Mouse (Mus musculus) midbrain, embryonic 11.5 days (tissue): ENCODE measurements around the gene Cbln3. TPM values are rescaled to one million over a fixed set of nuclear protein-coding genes. Genes with fewer than 3 reads are reported as not detected.

Source experiments
- ATAC-seq: fragments of 200-750 bp; cut with Nextera tagmentation; 2 replicates; pipeline ENCODE4 v1.8.0; 2017; ENCODE audit warnings: moderate TSS enrichment, moderate library complexity; ENCODE audit not compliant: low FRiP score
- DNase-seq: peaks from one replicate; pipeline ENCODE4 v3.0.0; 2015; ENCODE audit warnings: low spot score; ENCODE audit errors: missing footprints
- H3K27ac ChIP-seq: fragments of 300-500 bp; sonication (generic); 2 replicates; pipeline ENCODE4 v1.5.1; 2014; ENCODE audit warnings: low read depth, low read length
- H3K27me3 ChIP-seq: fragments of 300-500 bp; sonication (generic); 2 replicates; pipeline ENCODE4 v1.6.1; 2014; ENCODE audit warnings: mild to moderate bottlenecking, low read length, moderate library complexity, mixed read lengths; ENCODE audit not compliant: control insufficient read depth, insufficient read depth
- H3K36me3 ChIP-seq: fragments of 300-500 bp; sonication (generic); 2 replicates; pipeline ENCODE4 v1.6.1; 2014; ENCODE audit warnings: mild to moderate bottlenecking, low read length, moderate library complexity, mixed read lengths; ENCODE audit not compliant: control insufficient read depth, insufficient read depth
- H3K4me1 ChIP-seq: fragments of 300-500 bp; sonication (generic); 2 replicates; pipeline ENCODE4 v1.6.1; 2014; ENCODE audit warnings: low read length; ENCODE audit not compliant: control insufficient read depth, insufficient read depth
- H3K4me2 ChIP-seq: fragments of 300-500 bp; sonication (generic); 2 replicates; pipeline ENCODE4 v1.6.1; 2014; ENCODE audit warnings: mild to moderate bottlenecking, moderate library complexity
- H3K4me3 ChIP-seq: fragments of 300-500 bp; sonication (generic); 2 replicates; pipeline ENCODE4 v1.5.1; 2014; ENCODE audit warnings: low read depth, low read length
- H3K9ac ChIP-seq: fragments of 300-500 bp; sonication (generic); 2 replicates; pipeline ENCODE4 v1.6.1; 2014; ENCODE audit warnings: low read length
- H3K9me3 ChIP-seq: fragments of 300-500 bp; sonication (generic); 2 replicates; pipeline ENCODE4 v1.6.1; 2016; ENCODE audit warnings: low read length; ENCODE audit not compliant: control insufficient read depth
- WGBS: fragments of 180-500 bp; shearing (Covaris S2); extraction: QIAGEN DNeasy Blood & Tissue Kit; methylation state at CpG from one replicate; pipeline ENCODE4 v1.1.7; 2014; 5-methylcytosine and 5-hydroxymethylcytosine counted together
- polyA plus RNA-seq: library from polyadenylated mRNA; unstranded; fragments of >200 nt; fragmentation: Nextera tagmentation; extraction: Ambion mirVana; gene quantifications from 2 replicates; pipeline ENCODE4 v1.2.1, GENCODE M21; 2014

Gene Cbln3
- polyA plus RNA-seq, 1 experiment from 2014 or later = 0.03 TPM

- Histone ChIP-seq H3K4me3 (no peak overlapping the region), H3K27me3 (no peaks in the 10 kb centered on the region), H3K9ac (no peak overlapping the region; the same call in 1 of the 2 replicates), H3K27ac (no peak overlapping the region), H3K4me1 (peaks cover 11% of the 10 kb centered on the region), H3K4me2 (no peak overlapping the region), H3K9me3 (no peaks in the 10 kb centered on the region), H3K36me3 (peaks cover 7% of the 10 kb centered on the region; the same call in 1 of the 2 replicates)
- no peak for ATAC-seq
- 89% methylated on average over 12 of the region's 12 CpGs for WGBS
- no peak for DNase-seq
Observed at GRCm38 (mm10) chr14:55883663-55884062, 529 bp downstream of the Cbln3 start.

GRCm38 (mm10) chr14:55883149-55883661 lies 987 bp downstream of the Cbln3 start:
- ATAC-seq = no peak
- WGBS = 92% methylated on average over 13 of the region's 13 CpGs
- Histone ChIP-seq H3K4me3 (no peak overlapping the region), H3K27ac (no peak overlapping the region), H3K4me1 (peaks cover 11% of the 10 kb centered on the region), H3K9ac (no peak overlapping the region), H3K4me2 (no peak overlapping the region), H3K27me3 (no peaks in the 10 kb centered on the region), H3K36me3 (peaks cover 7% of the 10 kb centered on the region; the same call in 1 of the 2 replicates), H3K9me3 (no peaks in the 10 kb centered on the region)
- DNase-seq = no peak

- DNase-seq (peak; percentile 82), ATAC-seq (no peak)
- peaks cover 2% of the 10 kb centered on the region; the same call in 1 of the 2 replicates for H3K36me3 ChIP-seq
- 66% methylated on average over 6 of the region's 6 CpGs for WGBS
- H3K27me3 ChIP-seq = no peaks in the 10 kb centered on the region
- H3K9me3 ChIP-seq = no peaks in the 10 kb centered on the region
- peaks cover 11% of the 10 kb centered on the region for H3K4me1 ChIP-seq
- no peak overlapping the region for H3K4me3 ChIP-seq
- no peak overlapping the region for H3K4me2 ChIP-seq
- no peak overlapping the region for H3K27ac ChIP-seq
- H3K9ac ChIP-seq = no peak overlapping the region
Observed at GRCm38 (mm10) chr14:55882171-55882641, 2.0 kb downstream of the Cbln3 start.

- no peaks in the 10 kb centered on the region for H3K27me3 ChIP-seq
- H3K9me3 ChIP-seq = no peaks in the 10 kb centered on the region
- WGBS = 85% methylated on average over 8 of the region's 8 CpGs
- no peak overlapping the region for H3K27ac ChIP-seq
- no peaks in the 10 kb centered on the region for H3K36me3 ChIP-seq
- no peak overlapping the region for H3K4me3 ChIP-seq
- DNase-seq = peak; percentile 70
- H3K4me1 ChIP-seq = peaks cover 10% of the 10 kb centered on the region
- no peak overlapping the region for H3K4me2 ChIP-seq
- no peak overlapping the region for H3K9ac ChIP-seq
- no peak for ATAC-seq
Observed at GRCm38 (mm10) chr14:55880982-55881381, 3.2 kb downstream of the Cbln3 start.

GRCm38 (mm10) chr14:55879623-55880022 lies 4.6 kb downstream of the Cbln3 start:
- Histone ChIP-seq H3K4me3 (no peak overlapping the region), H3K27me3 (no peaks in the 10 kb centered on the region), H3K9ac (no peak overlapping the region), H3K36me3 (no peaks in the 10 kb centered on the region), H3K4me1 (peaks cover 3% of the 10 kb centered on the region), H3K4me2 (no peak overlapping the region), H3K9me3 (no peaks in the 10 kb centered on the region), H3K27ac (no peak overlapping the region)
- DNase-seq (peak; percentile 88), ATAC-seq (no peak)
- WGBS = 35% methylated on average over 1 of the region's 1 CpGs

GRCm38 (mm10) chr14:55878316-55878940 lies 5.8 kb downstream of the Cbln3 start:
- no peaks in the 10 kb centered on the region for H3K9me3 ChIP-seq
- WGBS = 31% methylated on average over 7 of the region's 7 CpGs
- H3K27ac ChIP-seq = no peak overlapping the region
- DNase-seq = no peak
- no peak overlapping the region for H3K4me2 ChIP-seq
- no peak overlapping the region for H3K4me3 ChIP-seq
- no peaks in the 10 kb centered on the region for H3K27me3 ChIP-seq
- H3K9ac ChIP-seq = no peak overlapping the region
- ATAC-seq = no peak
- no peaks in the 10 kb centered on the region for H3K36me3 ChIP-seq
- H3K4me1 ChIP-seq = no peaks in the 10 kb centered on the region

- H3K9me3 ChIP-seq = no peaks in the 10 kb centered on the region
- H3K36me3 ChIP-seq = no peaks in the 10 kb centered on the region
- no peaks in the 10 kb centered on the region for H3K4me1 ChIP-seq
- H3K9ac ChIP-seq = no peak overlapping the region
- H3K4me3 ChIP-seq = no peak overlapping the region
- no peak overlapping the region for H3K27ac ChIP-seq
- ATAC-seq (no peak), DNase-seq (peak; percentile 83)
- 37% methylated on average over 14 of the region's 14 CpGs for WGBS
- H3K27me3 ChIP-seq = no peaks in the 10 kb centered on the region
- no peak overlapping the region for H3K4me2 ChIP-seq
Observed at GRCm38 (mm10) chr14:55877469-55878315, 6.5 kb downstream of the Cbln3 start.

GRCm38 (mm10) chr14:55873714-55874683 lies 10.2 kb downstream of the Cbln3 start:
- 15% methylated on average over 30 of the region's 30 CpGs for WGBS
- H3K36me3 ChIP-seq = peaks cover 21% of the 10 kb centered on the region; the same call in 1 of the 2 replicates
- H3K4me3 ChIP-seq = no peak overlapping the region
- peak overlapping the region; percentile 17; the same call in 1 of the 2 replicates for H3K9ac ChIP-seq
- H3K27me3 ChIP-seq = no peaks in the 10 kb centered on the region
- ATAC-seq (peak; percentile 80), DNase-seq (peak; percentile 98)
- H3K27ac ChIP-seq = no peak overlapping the region
- H3K4me2 ChIP-seq = peak overlapping the region; percentile 6
- no peaks in the 10 kb centered on the region for H3K9me3 ChIP-seq
- H3K4me1 ChIP-seq = no peaks in the 10 kb centered on the region
